ENCODE assay signal across 8 mouse cellular contexts in the genomic region with DNA sequence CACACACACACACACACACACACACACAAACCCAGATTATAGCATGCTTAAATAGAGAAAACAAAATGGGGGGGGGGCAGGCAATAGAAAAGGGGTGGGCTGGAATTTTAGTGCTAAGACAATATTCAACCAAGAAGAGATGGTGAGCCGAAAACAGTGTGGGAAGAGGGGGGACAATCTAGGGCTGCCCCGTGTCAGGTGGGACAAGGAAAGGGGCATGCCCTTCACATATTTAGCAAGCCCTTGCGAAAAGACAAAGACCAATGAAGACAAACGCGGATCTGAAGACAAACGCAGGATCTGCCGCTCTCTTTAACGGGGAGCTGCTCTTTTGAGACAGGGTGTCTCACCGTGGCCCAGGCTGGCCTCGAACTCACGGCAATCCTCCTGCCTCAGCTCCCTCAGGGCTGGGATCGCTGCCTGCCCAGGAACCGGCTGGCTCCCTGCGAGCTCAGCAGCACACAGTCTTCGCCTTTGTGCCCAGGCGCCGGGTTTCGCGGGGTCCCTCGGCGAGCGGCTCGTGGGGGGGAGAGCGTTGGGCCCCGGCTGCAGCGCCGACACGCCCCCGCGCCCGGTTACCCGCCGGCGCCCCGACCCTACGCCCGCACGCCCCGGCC. TPM values are rescaled to one million over a fixed set of nuclear protein-coding genes. Genes with fewer than 3 reads are reported as not detected.
DNase-seq lines count a peak whose midpoint lies in the region; ATAC-seq and TF ChIP-seq lines count a peak whose summit lies in the region.

No protein-coding gene starts in this region.

- H3K9ac ChIP-seq in limb, embryonic 13.5 days = peak overlapping the region; percentile 64

- no peaks in the 10 kb centered on the region for H3K4me1 ChIP-seq in lung, adult 2 months (ENCODE audit: control insufficient read depth, insufficient read depth, low read length)
- peaks cover 27% of the 10 kb centered on the region for H3K4me1 ChIP-seq in forebrain, embryonic 10.5 days
- peaks cover 5% of the 10 kb centered on the region; the same call in 1 of the 2 replicates for H3K4me1 ChIP-seq in limb, embryonic 13.5 days
- peaks cover 4% of the 10 kb centered on the region; the same call in 1 of the 2 replicates for H3K4me1 ChIP-seq in olfactory bulb, adult 2 months (ENCODE audit: control insufficient read depth, insufficient read depth, low read length)

- no peaks in the 10 kb centered on the region for H3K36me3 ChIP-seq in forebrain, embryonic 10.5 days (replicated peaks)
- H3K36me3 ChIP-seq in limb, embryonic 13.5 days = no peaks in the 10 kb centered on the region

- 2% methylated on average over 39 of the region's 39 CpGs for WGBS in lung, adult 2 months
- WGBS in forebrain, embryonic 10.5 days = 3% methylated on average over 34 of the region's 39 CpGs
- WGBS in limb, embryonic 13.5 days = 2% methylated on average over 39 of the region's 39 CpGs
- WGBS in olfactory bulb, adult 2 months = 1% methylated on average over 39 of the region's 39 CpGs

- no peak for TF ChIP-seq POLR2A in lung, adult 2 months (IDR thresholded peaks at IDR 0.05; ENCODE audit: borderline replicate concordance, extremely low read depth, low read depth, low read length)
- no peak for TF ChIP-seq POLR2A in olfactory bulb, adult 2 months (IDR thresholded peaks at IDR 0.05; ENCODE audit: insufficient read depth, low read depth, low read length)

- H3K9me3 ChIP-seq in forebrain, embryonic 10.5 days = peaks cover 34% of the 10 kb centered on the region
- H3K9me3 ChIP-seq in limb, embryonic 13.5 days = peaks cover 21% of the 10 kb centered on the region

- peak; percentile 13 for DNase-seq in cerebellum, adult 8-10 months
- no peak for DNase-seq in cerebellum, postnatal 4 days (ENCODE audit: low spot score in 2 of 2)
- no peak for DNase-seq in lung, adult 2 months
- DNase-seq in lung, adult 18-20 months = no peak
- peak; percentile 64 for DNase-seq in forebrain, embryonic 10.5 days (ENCODE audit: extremely low spot score, low spot score)
- no peak for DNase-seq in adrenal gland, adult 8-10 months

- H3K4me2 ChIP-seq in limb, embryonic 13.5 days (replicated peaks) = peak overlapping the region; percentile 71

- no peaks in the 10 kb centered on the region for H3K27me3 ChIP-seq in forebrain, embryonic 10.5 days (ENCODE audit: poor library complexity, severe bottlenecking)
- no peaks in the 10 kb centered on the region for H3K27me3 ChIP-seq in limb, embryonic 13.5 days

- H3K4me3 ChIP-seq in lung, adult 2 months (replicated peaks; ENCODE audit: extremely low read depth, low read depth, low read length) = peak overlapping the region; percentile 10
- H3K4me3 ChIP-seq in forebrain, embryonic 10.5 days = peak overlapping the region; percentile 78
- H3K4me3 ChIP-seq in limb, embryonic 13.5 days = peak overlapping the region; percentile 63
- H3K4me3 ChIP-seq in olfactory bulb, adult 2 months (ENCODE audit: insufficient read depth, low read depth, low read length) = peak overlapping the region; percentile 87

- no peak; the same call in 1 of the 2 replicates for ATAC-seq in limb, embryonic 13.5 days (ENCODE audit: low FRiP score, low read depth)

- TF ChIP-seq CTCF in lung, adult 2 months (IDR thresholded peaks at IDR 0.05; ENCODE audit: insufficient read depth, low read length) = no peak
- TF ChIP-seq CTCF in olfactory bulb, adult 2 months (IDR thresholded peaks at IDR 0.05; ENCODE audit: insufficient read depth, low read depth, low read length) = no peak

- H3K27ac ChIP-seq in forebrain, embryonic 10.5 days = peak overlapping the region; percentile 94
- no peak overlapping the region for H3K27ac ChIP-seq in limb, embryonic 13.5 days
- no peak overlapping the region for H3K27ac ChIP-seq in olfactory bulb, adult 2 months (ENCODE audit: insufficient read depth, low read depth, low read length)

RNA-seq across cellular contexts. Expression of a gene that starts 0.4 kb away (rescaled TPM):
- 0.03 and 0.08 TPM in 2 replicates for polyA plus RNA-seq in lung, adult 2 months (2012; rRNA removed)
- polyA plus RNA-seq in forebrain, embryonic 10.5 days (2016; fragmentation: Nextera tagmentation; extraction: Ambion mirVana) = 46.0 and 50.9 TPM in 2 replicates
- 4.1 and 4.8 TPM in 2 replicates for polyA plus RNA-seq in limb, embryonic 13.5 days (2015; fragmentation: Nextera tagmentation; extraction: Ambion mirVana)
- polyA plus RNA-seq in olfactory bulb, adult 2 months (2012; ENCODE audit: insufficient read depth, insufficient read length, low replicate concordance, missing spikeins) = not detected in 2 replicates
- under 1 TPM; 0.49 to 0.78 (median 0.52) TPM for total RNA-seq in adrenal gland, adult 8-10 months (2022)

RNA-seq across cellular contexts. Expression of a gene that starts 29.8 kb away (rescaled TPM):
- polyA plus RNA-seq in lung, adult 2 months (2012; rRNA removed) = 5.7 and 6.5 TPM in 2 replicates
- polyA plus RNA-seq in forebrain, embryonic 10.5 days (2016; fragmentation: Nextera tagmentation; extraction: Ambion mirVana) = 9.8 and 9.9 TPM in 2 replicates
- 14.7 and 15.4 TPM in 2 replicates for polyA plus RNA-seq in limb, embryonic 13.5 days (2015; fragmentation: Nextera tagmentation; extraction: Ambion mirVana)
- polyA plus RNA-seq in olfactory bulb, adult 2 months (2012; ENCODE audit: insufficient read depth, insufficient read length, low replicate concordance, missing spikeins) = not detected in 2 replicates
- total RNA-seq in adrenal gland, adult 8-10 months (2022) = 10 to 100 TPM in 3 of 4 experiments, 1 to 10 TPM in 1; 10.0 to 12.2 (median 10.4) TPM

RNA-seq across cellular contexts. Expression of a gene that starts 54.0 kb away (rescaled TPM):
- not detected in 2 replicates for polyA plus RNA-seq in lung, adult 2 months (2012; rRNA removed)
- polyA plus RNA-seq in forebrain, embryonic 10.5 days (2016; fragmentation: Nextera tagmentation; extraction: Ambion mirVana) = not detected in 2 replicates
- not detected in 2 replicates for polyA plus RNA-seq in limb, embryonic 13.5 days (2015; fragmentation: Nextera tagmentation; extraction: Ambion mirVana)
- not detected in 2 replicates for polyA plus RNA-seq in olfactory bulb, adult 2 months (2012; ENCODE audit: insufficient read depth, insufficient read length, low replicate concordance, missing spikeins)
- not detected for total RNA-seq in adrenal gland, adult 8-10 months (2022)

Comparison
In these comparisons a context has a peak if more than half of its experiments do, and no peak if none do; other contexts are left out.
1. DNase-seq: peak in cerebellum, adult 8-10 months (single experiment) and forebrain, embryonic 10.5 days (single experiment); none in cerebellum, postnatal 4 days (0 of 2), lung, adult 2 months (single experiment), lung, adult 18-20 months (0 of 2) and adrenal gland, adult 8-10 months (single experiment).
2. H3K4me3 ChIP-seq: peak in every context shown above with its lines; median percentile 87 in olfactory bulb, adult 2 months; 78 in forebrain, embryonic 10.5 days; 63 in limb, embryonic 13.5 days; 10 in lung, adult 2 months.